Mouse (Mus musculus): ENCODE data around the gene Slc43a1.
"Not testable (repeated sequence)": the region's sequence is repeated elsewhere in the genome, so short reads cannot be mapped to it uniquely, and the experiment has no call there.

- not testable (repeated sequence) for TF ChIP-seq CTCF, EP300 (IDR thresholded peaks at IDR 0.05)
These were observed 37.4 kb upstream of the Slc43a1 start for GRCm38 (mm10) chr2:84801223-84801622.

All from lung, postnatal 0 days (tissue).